Mouse (Mus musculus) adrenal gland, adult 10 weeks (tissue): Measurements from ENCODE around the gene 1700061G19Rik. TPM values are rescaled to one million over a fixed set of nuclear protein-coding genes. Genes with fewer than 3 reads are reported as not detected.

Source experiments
- polyA plus RNA-seq: library from polyadenylated mRNA; stranded (reverse); fragments of 350-450 nt; fragmentation: Illumina TruSeq; extraction: RNeasy Lipid Tissue Mini Kit (QIAGEN cat#74804); gene quantifications from one replicate; pipeline ENCODE4 v1.2.3, GENCODE M21; 2014; ENCODE audit warnings: low read depth, low replicate concordance

1700061G19Rik gene
- not detected for polyA plus RNA-seq

DNA sequence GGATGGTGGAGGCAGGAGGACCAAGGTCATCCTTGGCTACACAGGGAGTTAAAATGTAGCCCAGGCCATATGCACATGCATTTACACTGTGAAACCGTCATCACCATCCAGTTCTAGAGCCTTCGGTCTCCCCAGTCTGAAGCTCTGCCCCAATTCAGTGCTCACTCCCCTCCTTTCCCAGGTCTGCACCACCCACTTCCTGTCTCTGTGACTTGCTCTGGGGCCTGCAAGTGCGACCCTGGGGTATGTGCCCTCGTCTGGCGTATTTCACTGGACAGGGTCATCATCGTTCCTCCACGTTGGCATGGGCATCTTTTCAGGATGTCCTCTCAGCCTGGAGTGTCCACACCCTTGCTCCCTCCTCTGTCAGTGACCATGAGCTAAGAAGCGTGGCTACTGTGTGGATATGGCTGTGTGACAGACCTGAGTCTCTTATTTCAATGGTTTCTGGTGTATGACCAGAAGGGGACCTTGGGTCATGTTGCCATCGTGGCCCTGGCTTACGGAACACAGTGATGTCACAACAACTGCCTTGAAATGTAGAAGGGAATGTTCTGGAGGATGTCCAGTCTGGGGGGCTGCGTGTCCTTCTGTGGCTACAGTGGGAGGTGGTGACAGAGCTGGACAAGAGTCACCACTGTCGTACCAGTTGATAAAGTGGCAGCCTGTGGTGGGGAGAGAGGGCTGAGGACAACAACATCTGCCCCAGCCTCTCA is at the start of gene 1700061G19Rik:
Gene 1700061G19Rik (plus strand): TSS at position 542 of the 716 bp plus-strand sequence.

DNA sequence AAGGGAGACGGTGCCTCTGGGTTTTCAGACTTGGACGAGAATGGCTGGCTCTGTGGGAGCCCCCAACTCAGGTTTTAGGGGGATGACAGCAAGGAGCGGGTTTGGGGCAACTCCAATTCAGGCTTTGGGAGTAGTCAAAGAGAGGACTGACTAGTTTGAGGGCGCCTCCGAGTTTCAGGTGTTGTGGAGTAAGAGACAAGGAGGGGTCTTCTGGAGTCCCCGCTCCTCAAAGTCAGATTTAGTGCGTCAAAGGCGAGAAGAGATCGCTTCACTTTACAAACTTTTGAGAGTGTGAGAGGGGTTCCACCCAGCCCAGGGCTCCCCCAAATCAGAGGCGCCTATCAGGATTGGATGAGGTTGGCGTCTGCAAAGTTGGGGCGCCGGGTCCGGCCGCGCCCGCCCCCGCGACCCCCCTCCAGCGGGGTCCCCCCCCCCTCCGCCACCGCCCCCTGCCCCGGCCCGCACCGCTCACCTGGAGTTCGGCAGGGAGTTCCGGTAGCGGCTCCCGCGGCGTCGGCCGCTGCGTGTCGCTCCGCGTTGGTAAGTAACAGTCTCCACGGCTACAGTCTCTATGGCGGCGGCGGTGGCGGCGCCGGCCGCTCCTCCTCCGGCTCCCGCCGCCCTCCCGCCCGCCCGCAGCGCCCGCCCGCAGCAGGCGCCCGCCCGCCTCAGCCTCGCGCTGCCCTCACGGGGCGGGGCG is 44.7 kb upstream of the 1700061G19Rik start, which contains the start of gene Rfx2:
Gene Rfx2 (minus strand): TSS at position 603 of the 700 bp plus-strand sequence.

DNA sequence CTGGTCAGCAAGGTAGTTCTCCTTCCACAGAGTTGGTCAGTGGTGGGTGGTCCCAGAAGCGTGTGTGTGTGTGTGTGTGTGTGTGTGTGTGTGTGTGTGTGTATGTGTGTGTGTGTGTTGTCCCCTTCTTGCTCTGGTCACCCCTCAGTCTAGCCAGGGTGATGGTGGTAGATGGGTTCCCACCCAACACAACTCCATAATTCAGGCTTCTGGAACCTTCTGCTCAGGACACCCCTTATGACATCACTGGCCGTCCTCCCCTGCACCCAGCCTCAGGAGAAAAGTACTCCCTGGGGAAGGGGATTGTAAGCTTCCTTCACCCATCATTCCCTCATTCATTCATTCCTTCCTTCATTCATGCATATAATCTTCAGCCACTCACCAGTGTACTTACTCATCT is 1.0 kb upstream of the 1700061G19Rik start, which contains the start of gene Acsbg2:
Gene Acsbg2 (minus strand): TSS at position 211 of the 400 bp plus-strand sequence.

DNA sequence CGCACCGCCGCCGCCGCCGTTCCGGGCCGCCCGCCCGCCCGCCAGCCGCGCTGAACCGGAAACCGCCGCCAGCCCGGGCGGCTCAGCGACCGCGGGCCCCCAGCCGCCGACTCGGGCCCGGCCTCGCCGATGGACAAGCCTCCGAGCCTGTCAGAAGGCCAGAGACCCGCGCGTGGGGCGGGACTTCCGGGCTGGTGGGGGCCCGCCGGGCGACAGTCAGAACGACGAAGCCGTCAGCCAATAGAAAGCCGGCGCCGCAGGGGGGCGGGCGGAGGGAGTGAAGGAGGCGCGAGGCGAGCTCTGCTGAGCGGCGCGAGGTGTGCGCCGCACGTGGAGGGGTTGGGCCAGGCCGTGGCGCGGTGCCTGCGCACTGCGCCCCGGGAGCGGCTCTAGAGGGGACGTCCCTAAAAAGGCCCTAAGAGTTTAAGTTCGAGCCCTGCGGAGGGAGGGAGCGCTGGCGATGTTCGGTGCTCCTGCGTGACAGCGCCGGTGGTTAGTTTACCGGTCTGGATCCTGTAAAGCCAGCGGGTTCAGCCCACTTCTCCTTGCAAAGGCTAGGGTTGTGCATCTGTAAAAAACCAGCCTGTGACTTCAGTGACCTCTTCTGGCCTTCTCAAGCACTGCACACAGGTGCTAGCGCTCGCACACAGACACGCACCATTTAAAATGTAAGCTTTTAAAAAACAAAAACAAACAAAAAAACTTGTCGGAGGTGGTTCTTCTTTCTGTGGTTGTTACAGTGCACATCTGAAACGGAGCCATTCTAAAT is 60.3 kb downstream of the 1700061G19Rik start, which contains the start of gene Mllt1:
Gene Mllt1 (minus strand): TSS at position 53 of the 769 bp plus-strand sequence.

Other genes with a start within 250 kb of the 1700061G19Rik start
- gene Lonp1, start 248.6 kb upstream of the 1700061G19Rik start, polyA plus RNA-seq = 39.0 TPM
- gene Catsperd, start 247.3 kb upstream of the 1700061G19Rik start, polyA plus RNA-seq = 1.5 TPM
- 2.2 TPM for gene Ranbp3, start 202.2 kb upstream of the 1700061G19Rik start, polyA plus RNA-seq
- gene Ndufa11, start 157.7 kb upstream of the 1700061G19Rik start, polyA plus RNA-seq = not detected
- gene Vmac, start 157.5 kb upstream of the 1700061G19Rik start, polyA plus RNA-seq = 17.1 TPM
- not detected for gene Nrtn, start 117.9 kb upstream of the 1700061G19Rik start, polyA plus RNA-seq
- gene Dus3l, start 110.7 kb upstream of the 1700061G19Rik start, polyA plus RNA-seq = 1.4 TPM
- gene Prr22, start 105.2 kb upstream of the 1700061G19Rik start, polyA plus RNA-seq = not detected
- 0.41 TPM for gene Rfx2, start 44.5 kb upstream of the 1700061G19Rik start, polyA plus RNA-seq
- not detected for gene Acsbg2, start 1.0 kb upstream of the 1700061G19Rik start, polyA plus RNA-seq
- 0.99 TPM for gene Mllt1, start 59.9 kb downstream of the 1700061G19Rik start, polyA plus RNA-seq
- gene Acer1, start 106.6 kb downstream of the 1700061G19Rik start, polyA plus RNA-seq = not detected
- 4.8 TPM for gene Clpp, start 114.8 kb downstream of the 1700061G19Rik start, polyA plus RNA-seq
- 2.6 TPM for gene Alkbh7, start 121.9 kb downstream of the 1700061G19Rik start, polyA plus RNA-seq
- gene Pspn, start 124.5 kb downstream of the 1700061G19Rik start, polyA plus RNA-seq = not detected
- gene Gtf2f1, start 135.8 kb downstream of the 1700061G19Rik start, polyA plus RNA-seq = 4.7 TPM
- not detected for gene Gm17949, start 136.0 kb downstream of the 1700061G19Rik start, polyA plus RNA-seq
- 10.8 TPM for gene Khsrp, start 156.0 kb downstream of the 1700061G19Rik start, polyA plus RNA-seq
- not detected for gene Slc25a41, start 166.2 kb downstream of the 1700061G19Rik start, polyA plus RNA-seq
- gene Crb3, start 183.6 kb downstream of the 1700061G19Rik start, polyA plus RNA-seq = not detected
- gene Slc25a23, start 184.4 kb downstream of the 1700061G19Rik start, polyA plus RNA-seq = 18.0 TPM
- gene Dennd1c, start 203.0 kb downstream of the 1700061G19Rik start, polyA plus RNA-seq = 0.29 TPM
- 0.41 TPM for gene Tubb4a, start 212.3 kb downstream of the 1700061G19Rik start, polyA plus RNA-seq
- not detected for gene Tnfsf9, start 229.8 kb downstream of the 1700061G19Rik start, polyA plus RNA-seq